Mouse (Mus musculus): ENCODE results near the gene Rnf141. TPM values are rescaled to one million over a fixed set of nuclear protein-coding genes. Genes with fewer than 3 reads are reported as not detected.

Rnf141 gene
- polyA plus RNA-seq, 1 experiment = 16.6 TPM

GRCm38 (mm10) chr7:110804266-110804665 lies 40.0 kb downstream of the Rnf141 start:
- Histone ChIP-seq H3K27me3 (ENCODE audit: control insufficient read depth, insufficient read depth, low read length) (no peaks in the 10 kb centered on the region), H3K4me3 (ENCODE audit: control insufficient read depth, insufficient read depth, low read length) (no peak overlapping the region), H3K4me1 (replicated peaks; ENCODE audit: control insufficient read depth, insufficient read depth, low read length) (no peaks in the 10 kb centered on the region), H3K36me3 (ENCODE audit: control insufficient read depth, insufficient read depth, low read length) (no peaks in the 10 kb centered on the region), H3K27ac (ENCODE audit: control insufficient read depth, insufficient read depth, low read length) (no peak overlapping the region)
- no peak for DNase-seq
- no peak for TF ChIP-seq CTCF (IDR thresholded peaks at IDR 0.05; ENCODE audit: borderline replicate concordance, control insufficient read depth, extremely low read depth, insufficient read depth, low read length, poor library complexity)
- no peak for TF ChIP-seq POLR2A (IDR thresholded peaks at IDR 0.05; ENCODE audit: control insufficient read depth, extremely low read depth, insufficient read depth, low read length, poor library complexity)
- 50% methylated on average over 3 of the region's 3 CpGs for WGBS

DNA sequence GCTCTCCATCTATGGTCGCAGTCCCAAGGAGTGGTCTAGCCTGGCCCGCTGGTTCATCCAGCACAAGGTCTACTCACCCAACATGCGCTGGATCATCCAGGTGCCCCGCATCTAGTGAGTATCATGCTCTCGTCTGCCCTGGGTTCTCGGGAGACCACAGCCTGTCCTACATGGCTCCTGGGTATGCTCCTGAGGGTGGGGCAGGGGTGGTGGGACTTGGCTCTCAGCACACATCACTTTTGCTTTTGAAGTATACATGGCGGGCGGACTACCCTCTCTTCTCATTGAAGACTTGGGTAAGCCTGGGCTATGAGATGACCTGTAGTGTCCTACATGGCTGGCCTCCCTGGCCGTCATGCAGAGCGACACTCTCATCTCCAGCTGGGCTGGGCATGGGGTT lies 41.1 kb downstream of the Rnf141 start:
- no peak for DNase-seq
- Histone ChIP-seq H3K27ac (ENCODE audit: control insufficient read depth, insufficient read depth, low read length) (no peak overlapping the region), H3K36me3 (ENCODE audit: control insufficient read depth, insufficient read depth, low read length) (no peaks in the 10 kb centered on the region), H3K4me1 (replicated peaks; ENCODE audit: control insufficient read depth, insufficient read depth, low read length) (no peaks in the 10 kb centered on the region), H3K27me3 (ENCODE audit: control insufficient read depth, insufficient read depth, low read length) (no peaks in the 10 kb centered on the region), H3K4me3 (ENCODE audit: control insufficient read depth, insufficient read depth, low read length) (no peak overlapping the region)
- TF ChIP-seq POLR2A (IDR thresholded peaks at IDR 0.05; ENCODE audit: control insufficient read depth, extremely low read depth, insufficient read depth, low read length, poor library complexity) (no peak), CTCF (IDR thresholded peaks at IDR 0.05; ENCODE audit: borderline replicate concordance, control insufficient read depth, extremely low read depth, insufficient read depth, low read length, poor library complexity) (no peak)
- WGBS = 96% methylated on average over 10 of the region's 10 CpGs

DNA sequence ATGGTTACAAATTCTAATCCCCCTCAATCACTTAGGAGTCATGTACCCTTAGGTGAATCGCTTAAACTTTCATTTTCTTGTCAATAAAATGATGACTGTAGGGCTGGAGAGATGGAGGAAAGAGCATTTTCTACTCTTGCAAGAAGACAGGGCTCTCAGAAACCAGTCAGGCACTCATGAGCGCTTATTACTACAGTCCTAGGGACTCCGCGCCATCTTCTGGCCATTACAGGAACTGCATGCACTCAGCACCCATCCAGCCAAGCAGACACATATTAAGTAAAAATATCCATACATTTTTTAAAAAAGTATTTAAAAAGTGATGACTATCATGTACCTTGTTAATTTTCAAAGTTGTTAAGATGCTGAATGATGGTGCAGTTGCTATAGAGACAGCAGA lies 43.2 kb downstream of the Rnf141 start:
- peaks cover 12% of the 10 kb centered on the region for H3K4me1 ChIP-seq (replicated peaks; ENCODE audit: control insufficient read depth, insufficient read depth, low read length)
- H3K27ac ChIP-seq (ENCODE audit: control insufficient read depth, insufficient read depth, low read length) = no peak overlapping the region
- no peaks in the 10 kb centered on the region for H3K27me3 ChIP-seq (ENCODE audit: control insufficient read depth, insufficient read depth, low read length)
- H3K36me3 ChIP-seq (ENCODE audit: control insufficient read depth, insufficient read depth, low read length) = no peaks in the 10 kb centered on the region
- TF ChIP-seq POLR2A (IDR thresholded peaks at IDR 0.05; ENCODE audit: control insufficient read depth, extremely low read depth, insufficient read depth, low read length, poor library complexity) (no peak), CTCF (IDR thresholded peaks at IDR 0.05; ENCODE audit: borderline replicate concordance, control insufficient read depth, extremely low read depth, insufficient read depth, low read length, poor library complexity) (no peak)
- H3K4me3 ChIP-seq (ENCODE audit: control insufficient read depth, insufficient read depth, low read length) = no peak overlapping the region
- 2% methylated on average over 4 of the region's 4 CpGs for WGBS
- peak; percentile 74 for DNase-seq

DNA sequence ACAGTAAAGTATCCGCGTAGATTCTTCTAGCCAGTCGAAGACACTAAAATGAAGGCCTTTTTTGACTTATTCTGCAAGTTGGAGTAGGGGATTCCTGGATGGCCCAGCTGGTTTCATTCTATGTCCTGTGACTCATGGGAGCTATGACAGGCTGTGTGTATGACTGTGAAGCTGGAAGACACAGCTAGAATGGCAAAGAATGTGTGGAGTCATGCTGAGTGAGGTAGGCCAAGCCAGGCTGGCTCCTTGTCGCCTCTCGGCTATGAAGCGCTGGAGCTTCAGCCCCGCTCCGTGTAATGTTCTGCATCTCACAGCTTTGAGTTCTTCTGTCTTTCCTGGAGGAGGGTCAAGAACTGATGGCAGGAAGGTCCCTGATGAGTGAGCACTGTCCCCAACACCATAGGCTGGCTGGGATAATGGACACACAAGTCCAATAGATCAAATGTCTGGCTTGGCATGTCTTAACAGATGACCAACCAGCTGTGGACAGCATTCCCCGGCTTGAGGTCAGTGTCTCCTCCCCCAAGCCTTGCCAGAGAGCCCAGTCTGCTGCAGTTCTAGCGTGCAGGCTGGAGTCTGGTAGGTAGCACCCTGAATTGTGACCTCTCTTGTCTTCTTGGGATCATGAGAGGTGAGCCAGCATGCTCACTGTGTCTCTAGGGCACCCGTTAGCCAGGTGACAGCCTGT lies 46.4 kb downstream of the Rnf141 start:
- no peak for TF ChIP-seq POLR2A (IDR thresholded peaks at IDR 0.05; ENCODE audit: control insufficient read depth, extremely low read depth, insufficient read depth, low read length, poor library complexity)
- TF ChIP-seq CTCF (IDR thresholded peaks at IDR 0.05; ENCODE audit: borderline replicate concordance, control insufficient read depth, extremely low read depth, insufficient read depth, low read length, poor library complexity) = no peak
- H3K27ac ChIP-seq (ENCODE audit: control insufficient read depth, insufficient read depth, low read length) = no peak overlapping the region
- WGBS = 94% methylated on average over 11 of the region's 11 CpGs
- no peaks in the 10 kb centered on the region for H3K27me3 ChIP-seq (ENCODE audit: control insufficient read depth, insufficient read depth, low read length)
- no peak overlapping the region for H3K4me3 ChIP-seq (ENCODE audit: control insufficient read depth, insufficient read depth, low read length)
- DNase-seq = no peak
- H3K36me3 ChIP-seq (ENCODE audit: control insufficient read depth, insufficient read depth, low read length) = no peaks in the 10 kb centered on the region
- H3K4me1 ChIP-seq (replicated peaks; ENCODE audit: control insufficient read depth, insufficient read depth, low read length) = peaks cover 15% of the 10 kb centered on the region

DNA sequence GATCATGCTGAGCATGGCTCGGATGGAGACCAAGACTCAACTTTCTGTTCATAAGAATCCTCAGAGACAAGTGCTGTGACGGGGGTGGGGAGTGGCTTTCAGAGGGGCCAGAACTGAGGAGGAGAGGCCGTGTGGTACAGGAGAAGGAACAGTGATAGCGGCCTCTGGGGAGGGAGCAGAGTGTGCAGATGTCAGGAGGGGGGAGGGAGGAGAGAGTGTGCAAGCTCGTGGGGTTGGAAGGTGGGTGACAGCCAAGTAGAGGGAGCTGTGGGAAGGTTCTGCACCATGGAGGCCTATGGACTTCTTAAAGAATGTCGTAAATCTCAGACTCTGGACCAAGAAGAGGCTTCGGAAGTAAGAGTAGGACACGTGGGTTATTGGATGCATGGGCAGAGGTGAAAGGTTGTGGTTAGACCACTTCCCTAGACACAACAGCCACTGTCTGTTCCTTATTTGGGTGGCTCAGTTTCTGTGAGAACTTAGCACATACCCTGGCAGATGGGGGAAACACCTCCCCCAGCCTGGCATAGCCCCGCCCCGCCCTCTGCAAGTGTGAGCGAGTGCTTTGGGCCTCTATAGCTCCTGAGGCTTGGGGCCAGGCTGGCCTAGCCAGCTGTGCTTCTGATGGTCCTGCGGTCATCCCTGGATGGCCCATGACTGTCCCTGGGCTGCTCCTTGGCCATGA lies 47.7 kb downstream of the Rnf141 start:
- H3K4me1 ChIP-seq (replicated peaks; ENCODE audit: control insufficient read depth, insufficient read depth, low read length) = peaks cover 15% of the 10 kb centered on the region
- H3K4me3 ChIP-seq (ENCODE audit: control insufficient read depth, insufficient read depth, low read length) = no peak overlapping the region
- WGBS = 8% methylated on average over 12 of the region's 12 CpGs
- H3K27me3 ChIP-seq (ENCODE audit: control insufficient read depth, insufficient read depth, low read length) = no peaks in the 10 kb centered on the region
- DNase-seq = peak; percentile 68
- TF ChIP-seq CTCF (IDR thresholded peaks at IDR 0.05; ENCODE audit: borderline replicate concordance, control insufficient read depth, extremely low read depth, insufficient read depth, low read length, poor library complexity) = 0 out of 2 replicates have a peak, but pooled peaks have one; percentile 17
- no peak for TF ChIP-seq POLR2A (IDR thresholded peaks at IDR 0.05; ENCODE audit: control insufficient read depth, extremely low read depth, insufficient read depth, low read length, poor library complexity)
- no peak overlapping the region for H3K27ac ChIP-seq (ENCODE audit: control insufficient read depth, insufficient read depth, low read length)
- H3K36me3 ChIP-seq (ENCODE audit: control insufficient read depth, insufficient read depth, low read length) = no peaks in the 10 kb centered on the region

DNA sequence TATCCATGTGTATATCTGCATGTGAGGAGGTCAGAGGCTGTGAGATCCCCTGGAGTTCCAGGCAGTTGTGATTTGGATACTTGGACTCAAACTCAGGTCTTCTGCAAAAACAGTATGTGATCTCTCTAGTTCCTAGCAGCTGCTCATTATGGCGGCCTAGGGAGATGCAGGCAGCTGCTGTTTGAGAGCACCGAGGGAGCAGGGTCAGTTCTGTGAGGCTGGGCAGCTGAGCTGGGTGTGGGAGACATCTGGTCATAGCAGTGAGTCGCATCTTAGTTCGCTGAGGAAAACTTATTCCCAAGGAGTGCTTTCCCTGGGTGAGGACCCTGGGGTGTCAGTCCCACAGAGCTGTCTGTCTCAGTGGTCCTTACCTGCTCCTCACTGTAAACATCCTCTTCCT lies 49.5 kb downstream of the Rnf141 start:
- no peaks in the 10 kb centered on the region for H3K27me3 ChIP-seq (ENCODE audit: control insufficient read depth, insufficient read depth, low read length)
- 91% methylated on average over 4 of the region's 4 CpGs for WGBS
- DNase-seq = no peak
- no peaks in the 10 kb centered on the region for H3K36me3 ChIP-seq (ENCODE audit: control insufficient read depth, insufficient read depth, low read length)
- TF ChIP-seq POLR2A (IDR thresholded peaks at IDR 0.05; ENCODE audit: control insufficient read depth, extremely low read depth, insufficient read depth, low read length, poor library complexity) (no peak), CTCF (IDR thresholded peaks at IDR 0.05; ENCODE audit: borderline replicate concordance, control insufficient read depth, extremely low read depth, insufficient read depth, low read length, poor library complexity) (no peak)
- H3K27ac ChIP-seq (ENCODE audit: control insufficient read depth, insufficient read depth, low read length) = no peak overlapping the region
- peaks cover 15% of the 10 kb centered on the region for H3K4me1 ChIP-seq (replicated peaks; ENCODE audit: control insufficient read depth, insufficient read depth, low read length)
- H3K4me3 ChIP-seq (ENCODE audit: control insufficient read depth, insufficient read depth, low read length) = no peak overlapping the region
